Mouse (Mus musculus) NIH3T3 (cell line): ENCODE data around the gene Vmn2r39.
A peak's percentile ranks its signal among the peaks of the same experiment; 100 is the strongest.
"Not testable (repeated sequence)": the region's sequence is repeated elsewhere in the genome, so short reads cannot be mapped to it uniquely, and the experiment has no call there.

Experiments
- DNase-seq: peaks from one replicate; pipeline ENCODE4 v3.0.0-alpha.2; 2012; ENCODE audit warnings: low read depth

The Vmn2r39 gene

GRCm38 (mm10) chr7:9030698-9031097 is at the start of gene Vmn2r39:
Gene Vmn2r39 (minus strand): TSS chr7:9030798.
- DNase-seq = not testable (repeated sequence)

GRCm38 (mm10) chr7:9065353-9065752 is 34.8 kb upstream of the Vmn2r39 start:
- DNase-seq = peak; percentile 8
